Mouse (Mus musculus) heart, embryonic 11.5 days (tissue): ENCODE measurements around the gene Arhgef25. TPM values are rescaled to one million over a fixed set of nuclear protein-coding genes. Genes with fewer than 3 reads are reported as not detected.

Source experiments
- ATAC-seq: fragments of 200-750 bp; cut with Nextera tagmentation; replicated peaks from 2 replicates; pipeline ENCODE4 v1.8.0; 2017; ENCODE audit warnings: moderate library complexity; ENCODE audit not compliant: insufficient number of reproducible peaks, low FRiP score, low TSS enrichment
- H3K27ac ChIP-seq: fragments of 300-500 bp; sonication (generic); 2 replicates; pipeline ENCODE4 v1.5.1; 2014; ENCODE audit warnings: mild to moderate bottlenecking, low read depth, low read length
- H3K27me3 ChIP-seq: fragments of 300-500 bp; sonication (generic); 2 replicates; pipeline ENCODE4 v1.6.1; 2014; ENCODE audit warnings: mild to moderate bottlenecking, low read length, mixed read lengths; ENCODE audit not compliant: control insufficient read depth, insufficient read depth
- H3K36me3 ChIP-seq: fragments of 300-500 bp; sonication (generic); 2 replicates; pipeline ENCODE4 v1.6.1; 2014; ENCODE audit warnings: mild to moderate bottlenecking, low read length, moderate library complexity, mixed read lengths; ENCODE audit not compliant: control insufficient read depth, insufficient read depth
- H3K4me1 ChIP-seq: fragments of 300-500 bp; sonication (generic); 2 replicates; pipeline ENCODE4 v1.6.1; 2014; ENCODE audit warnings: low read length; ENCODE audit not compliant: control insufficient read depth, insufficient read depth
- H3K4me2 ChIP-seq: fragments of 300-500 bp; sonication (generic); 2 replicates; pipeline ENCODE4 v1.6.1; 2014; ENCODE audit warnings: mild to moderate bottlenecking, moderate library complexity
- H3K4me3 ChIP-seq: fragments of 300-500 bp; sonication (generic); 2 replicates; pipeline ENCODE4 v1.5.1; 2014; ENCODE audit warnings: low read depth, low read length
- H3K9ac ChIP-seq: fragments of 300-500 bp; sonication (generic); 2 replicates; pipeline ENCODE4 v1.6.1; 2014; ENCODE audit warnings: mild to moderate bottlenecking, low read depth, low read length, moderate library complexity
- H3K9me3 ChIP-seq: fragments of 300-500 bp; sonication (generic); replicated peaks from 2 replicates; pipeline ENCODE4 v1.6.1; 2016; ENCODE audit warnings: low read length; ENCODE audit not compliant: control insufficient read depth
- WGBS: fragments of 180-500 bp; shearing (Covaris S2); extraction: QIAGEN DNeasy Blood & Tissue Kit; methylation state at CpG from one replicate; pipeline ENCODE4 v1.1.7; 2014; ENCODE audit not compliant: insufficient replicate concordance; 5-methylcytosine and 5-hydroxymethylcytosine counted together
- polyA plus RNA-seq: library from polyadenylated mRNA; unstranded; fragments of >200 nt; fragmentation: Nextera tagmentation; extraction: Ambion mirVana; gene quantifications from 2 replicates; pipeline ENCODE4 v1.2.1, GENCODE M21; 2014

The Arhgef25 gene
- 17.9 and 18.0 TPM in 2 replicates for polyA plus RNA-seq

DNA sequence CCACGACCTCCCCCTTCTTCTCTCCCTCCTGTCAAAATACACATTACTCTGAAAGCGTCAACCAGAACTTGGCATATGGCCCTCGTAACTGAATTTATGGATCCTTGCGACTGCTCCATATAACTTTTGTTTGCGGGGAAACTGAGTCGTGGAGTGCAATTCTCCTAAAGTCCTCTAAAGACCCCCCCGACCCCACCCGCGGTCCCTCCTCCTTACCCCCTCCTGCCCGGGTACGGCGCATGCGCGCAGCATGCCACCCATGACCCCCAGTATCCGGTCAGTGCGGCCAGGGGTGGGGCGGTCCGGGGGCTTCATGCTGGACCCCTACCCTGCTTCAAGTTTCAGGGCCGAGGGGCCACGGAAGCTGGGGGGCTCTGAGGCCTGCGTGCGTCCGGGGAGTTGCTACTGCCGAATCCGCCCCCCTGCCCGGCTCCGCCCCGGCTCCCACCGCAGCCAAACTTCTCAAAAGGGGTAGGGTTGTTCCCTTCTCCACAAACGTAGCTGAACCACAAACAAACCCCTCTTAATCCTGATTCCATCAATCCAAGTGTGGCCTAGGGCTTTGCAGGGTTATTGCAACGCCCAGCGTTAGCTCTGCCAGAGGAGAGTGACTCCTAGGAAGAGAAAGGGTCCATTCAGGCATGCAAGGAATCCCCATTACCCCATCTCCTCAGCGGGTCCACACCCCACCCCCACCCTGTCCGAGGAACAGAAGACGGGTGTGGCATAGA, at the start of gene Arhgef25:
Arhgef25 (minus strand) TSS at position 433 of the 731 bp plus-strand sequence.
- Histone ChIP-seq H3K36me3 (peaks cover 2% of the 10 kb centered on the region; the same call in 1 of the 2 replicates), H3K4me2 (peak within 1 kb of the TSS; percentile 93), H3K9me3 (no peaks in the 10 kb centered on the region), H3K27ac (peak within 1 kb of the TSS; percentile 38), H3K4me3 (peak within 1 kb of the TSS; percentile 74), H3K4me1 (peaks cover 38% of the 10 kb centered on the region), H3K27me3 (no peaks in the 10 kb centered on the region), H3K9ac (peak within 1 kb of the TSS; percentile 71)
- WGBS = 2% methylated on average over 35 of the region's 35 CpGs
- 0 out of 2 replicates have a peak, but pooled peaks have one; percentile 28 for ATAC-seq

DNA sequence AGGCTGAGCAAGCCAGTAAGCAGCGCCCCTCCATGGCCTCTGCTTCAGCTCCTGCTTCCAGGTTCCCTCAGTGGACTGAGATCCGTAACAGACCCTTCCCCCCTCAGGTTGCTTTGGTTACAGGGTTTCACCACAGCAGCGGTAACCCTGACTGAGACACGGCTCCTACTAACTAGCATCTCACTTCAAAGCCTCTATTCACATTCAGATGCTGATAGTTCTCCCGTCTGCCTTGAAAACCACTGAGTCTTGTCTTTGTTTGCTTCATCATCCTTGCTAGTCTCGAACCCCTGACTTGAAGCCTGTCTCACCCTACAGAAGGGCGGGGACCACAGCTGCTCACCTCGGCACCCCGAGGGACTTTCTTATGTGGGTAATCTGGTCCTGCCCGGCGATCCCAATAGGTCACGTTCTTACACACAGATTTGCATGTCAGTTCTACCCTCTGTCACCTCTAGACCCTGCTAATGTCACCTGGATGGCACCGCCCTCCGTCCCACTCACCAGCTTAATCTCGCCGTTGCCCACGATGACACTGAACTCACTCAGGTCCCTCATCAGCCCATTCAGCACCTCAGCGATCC, 48.5 kb upstream of the Arhgef25 start:
- WGBS = 54% methylated on average over 18 of the region's 18 CpGs
- no peak overlapping the region for H3K9ac ChIP-seq
- 0 out of 2 replicates have a peak, but pooled peaks cover 3% of the 10 kb centered on the region for H3K4me1 ChIP-seq
- no peak overlapping the region for H3K27ac ChIP-seq
- H3K27me3 ChIP-seq = peaks cover 23% of the 10 kb centered on the region
- no peaks in the 10 kb centered on the region for H3K9me3 ChIP-seq
- no peak overlapping the region for H3K4me2 ChIP-seq
- ATAC-seq = no peak
- no peak overlapping the region for H3K4me3 ChIP-seq
- H3K36me3 ChIP-seq = 0 out of 2 replicates have a peak, but pooled peaks cover 2% of the 10 kb centered on the region

DNA sequence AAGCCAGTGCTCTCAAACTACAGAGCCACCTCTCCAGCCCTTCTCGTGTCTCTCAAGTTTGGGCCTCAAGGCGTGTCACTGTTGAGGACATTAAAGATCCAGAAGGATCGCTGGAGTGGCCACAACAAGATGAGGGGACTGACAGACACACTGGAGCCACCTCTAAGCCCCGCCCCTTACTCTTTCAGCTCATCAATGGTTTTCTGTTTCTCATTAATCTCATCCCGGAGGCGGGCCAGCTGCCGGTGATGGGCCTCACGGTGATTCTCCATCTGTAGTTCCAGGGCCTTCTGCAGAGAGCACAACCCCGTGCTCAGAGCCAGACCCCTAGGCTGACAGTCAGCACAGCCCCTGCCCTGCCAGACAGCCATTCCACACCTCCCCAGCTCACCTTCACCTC, 46.7 kb upstream of the Arhgef25 start:
- Histone ChIP-seq H3K4me3 (no peak overlapping the region), H3K9me3 (no peaks in the 10 kb centered on the region)
- 41% methylated on average over 9 of the region's 9 CpGs for WGBS

DNA sequence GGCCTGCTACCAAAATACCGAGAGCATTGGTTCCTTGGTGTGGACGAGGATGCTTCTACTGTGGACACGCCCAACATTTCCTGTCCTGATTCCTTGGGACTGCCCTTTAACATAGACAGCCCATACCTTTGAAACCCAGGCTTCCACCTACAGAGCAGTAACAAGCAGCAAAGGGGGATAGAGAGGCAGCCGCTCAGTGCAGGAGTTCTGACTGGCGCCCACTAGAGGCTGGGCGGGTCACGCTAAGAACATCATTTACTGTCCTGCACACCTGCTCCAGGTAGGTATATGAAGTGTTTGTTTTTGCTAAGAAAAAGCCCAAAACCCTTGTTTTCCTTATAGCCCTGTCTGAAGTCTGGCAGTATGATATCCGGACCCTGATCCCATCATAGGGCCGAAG, 43.3 kb upstream of the Arhgef25 start:
- no peak overlapping the region for H3K9ac ChIP-seq
- no peak overlapping the region for H3K4me2 ChIP-seq
- no peaks in the 10 kb centered on the region for H3K9me3 ChIP-seq
- H3K27me3 ChIP-seq = peaks cover 12% of the 10 kb centered on the region
- H3K4me3 ChIP-seq = no peak overlapping the region
- no peaks in the 10 kb centered on the region for H3K36me3 ChIP-seq
- WGBS = 73% methylated on average over 9 of the region's 9 CpGs
- no peaks in the 10 kb centered on the region for H3K4me1 ChIP-seq
- no peak for ATAC-seq
- no peak overlapping the region for H3K27ac ChIP-seq

More for the DNA sequence above, 46.7 kb upstream of the Arhgef25 start:
- ATAC-seq = no peak
- Histone ChIP-seq H3K27ac (no peak overlapping the region), H3K36me3 (0 out of 2 replicates have a peak, but pooled peaks cover 2% of the 10 kb centered on the region), H3K27me3 (peaks cover 23% of the 10 kb centered on the region), H3K9ac (no peak overlapping the region), H3K4me1 (0 out of 2 replicates have a peak, but pooled peaks cover 3% of the 10 kb centered on the region), H3K4me2 (no peak overlapping the region)

DNA sequence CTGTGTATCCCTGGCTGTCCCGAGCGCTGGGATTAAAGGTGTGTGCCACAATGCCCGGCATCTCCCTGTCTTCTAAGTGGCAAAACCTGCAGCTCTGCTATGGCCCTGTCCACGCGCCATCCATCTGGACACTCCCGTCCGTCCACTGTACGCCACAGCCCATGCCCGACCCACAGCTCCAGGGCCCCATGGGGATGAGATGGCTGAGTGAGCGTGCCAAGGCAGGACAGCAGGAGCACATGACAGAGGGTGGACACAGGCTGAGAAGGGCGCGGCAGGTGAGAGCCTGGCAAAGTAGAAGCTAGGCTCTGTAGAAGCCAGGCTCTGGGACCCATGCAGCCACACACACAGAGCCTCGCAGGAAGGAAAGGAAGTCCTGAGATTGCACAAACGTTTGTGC, 41.9 kb upstream of the Arhgef25 start:
- no peaks in the 10 kb centered on the region for H3K36me3 ChIP-seq
- no peak overlapping the region for H3K4me3 ChIP-seq
- no peaks in the 10 kb centered on the region for H3K4me1 ChIP-seq
- 73% methylated on average over 14 of the region's 14 CpGs for WGBS
- H3K9ac ChIP-seq = no peak overlapping the region
- 0 out of 2 replicates have a peak, but pooled peaks cover 4% of the 10 kb centered on the region for H3K27me3 ChIP-seq
- H3K4me2 ChIP-seq = no peak overlapping the region
- no peaks in the 10 kb centered on the region for H3K9me3 ChIP-seq
- no peak for ATAC-seq
- no peak overlapping the region for H3K27ac ChIP-seq

DNA sequence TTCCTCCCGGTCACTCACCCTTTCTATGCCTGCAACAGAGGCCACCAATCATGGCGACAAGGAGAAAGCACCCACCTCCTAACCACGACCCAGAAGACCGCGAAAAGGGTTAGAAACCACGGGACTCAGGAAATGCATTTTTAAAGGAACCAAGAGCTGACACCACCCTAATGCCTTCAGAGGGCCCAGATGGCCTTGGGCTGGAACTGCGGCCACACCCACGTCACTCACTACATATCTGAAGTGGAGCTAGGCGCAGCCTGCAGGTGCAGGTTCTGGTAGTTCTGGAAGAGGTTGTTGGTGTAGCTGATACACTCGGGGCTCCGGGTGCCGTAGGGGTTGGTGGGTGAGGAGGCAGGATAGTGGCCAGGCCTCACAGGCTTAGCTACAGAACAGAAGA, 40.8 kb upstream of the Arhgef25 start:
- Histone ChIP-seq H3K27me3 (0 out of 2 replicates have a peak, but pooled peaks cover 4% of the 10 kb centered on the region), H3K27ac (no peak overlapping the region), H3K9ac (no peak overlapping the region), H3K4me1 (no peaks in the 10 kb centered on the region), H3K4me2 (no peak overlapping the region), H3K36me3 (no peaks in the 10 kb centered on the region), H3K9me3 (no peaks in the 10 kb centered on the region), H3K4me3 (no peak overlapping the region)
- 78% methylated on average over 12 of the region's 12 CpGs for WGBS
- ATAC-seq = no peak

DNA sequence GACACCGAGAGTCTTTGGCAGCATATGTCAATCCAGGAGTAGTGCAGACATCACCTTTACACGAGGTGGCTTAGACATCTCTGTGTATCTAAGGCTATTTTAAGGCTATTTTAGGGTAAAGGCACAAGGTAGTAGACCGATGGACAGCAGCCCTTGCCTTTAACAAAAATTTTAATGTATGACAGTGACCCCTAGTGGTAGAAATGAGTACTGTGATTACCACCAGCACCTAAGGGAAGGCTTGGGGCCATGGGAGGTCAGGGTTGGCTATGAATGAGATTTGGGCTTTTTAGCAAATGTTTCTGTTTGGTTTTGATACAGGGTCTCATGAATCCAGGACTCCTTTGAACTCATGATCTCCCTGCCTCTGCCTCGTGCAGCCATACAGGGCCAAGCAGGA, 39.0 kb upstream of the Arhgef25 start:
- no peak overlapping the region for H3K4me2 ChIP-seq
- H3K4me3 ChIP-seq = no peak overlapping the region
- no peaks in the 10 kb centered on the region for H3K4me1 ChIP-seq
- 23% methylated on average over 4 of the region's 4 CpGs for WGBS
- 0 out of 2 replicates have a peak, but pooled peaks cover 4% of the 10 kb centered on the region for H3K27me3 ChIP-seq
- ATAC-seq = no peak
- no peaks in the 10 kb centered on the region for H3K36me3 ChIP-seq
- no peak overlapping the region for H3K27ac ChIP-seq
- H3K9ac ChIP-seq = no peak overlapping the region
- H3K9me3 ChIP-seq = no peaks in the 10 kb centered on the region

DNA sequence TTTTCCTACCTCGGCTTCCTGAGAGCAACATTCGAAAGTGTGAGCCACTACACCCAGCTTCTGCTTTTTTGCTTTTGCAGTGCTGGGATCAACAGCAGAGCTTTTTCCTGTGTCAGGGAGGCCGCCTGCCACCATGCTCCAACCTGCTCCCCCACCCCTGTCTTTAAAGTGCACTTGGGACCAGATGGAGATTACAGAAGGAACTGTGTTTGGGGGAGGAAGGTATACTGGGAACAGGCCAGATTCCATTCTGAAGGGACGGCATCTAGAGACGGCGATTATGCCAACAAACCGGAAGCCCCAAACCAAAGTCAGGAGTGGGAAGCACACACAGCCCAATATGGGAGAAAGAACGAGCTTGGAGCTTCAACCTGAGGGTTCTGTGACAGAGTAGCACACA, 37.3 kb upstream of the Arhgef25 start:
- H3K4me3 ChIP-seq = no peak overlapping the region
- no peak overlapping the region for H3K4me2 ChIP-seq
- 0 out of 2 replicates have a peak, but pooled peaks cover 4% of the 10 kb centered on the region for H3K27me3 ChIP-seq
- no peaks in the 10 kb centered on the region for H3K4me1 ChIP-seq
- ATAC-seq = no peak
- H3K9me3 ChIP-seq = no peaks in the 10 kb centered on the region
- 73% methylated on average over 8 of the region's 8 CpGs for WGBS
- no peak overlapping the region for H3K27ac ChIP-seq
- H3K9ac ChIP-seq = no peak overlapping the region
- H3K36me3 ChIP-seq = no peaks in the 10 kb centered on the region
